Mouse (Mus musculus): ENCODE measurements at regions not wholly inside any gene's neighbourhood (a gene's known extent, or its start where the extent isn't known, plus 50 kb on each side); places are given as distances from the start of the nearest gene placed in this dataset.

- H3K27me3 ChIP-seq (ENCODE audit: insufficient read depth, low read length) = peaks cover 9% of the 10 kb centered on the region
- ATAC-seq (ENCODE audit: extremely low read depth, insufficient number of reproducible peaks, low FRiP score, poor library complexity, severe bottlenecking) = no peak
- no peak overlapping the region for H3K4me3 ChIP-seq (ENCODE audit: low read depth, low read length)
- TF ChIP-seq TAL1 (conservative IDR thresholded peaks at IDR 0.05; ENCODE audit: low read depth, low read length) (no peak), POLR2AphosphoS5 (IDR thresholded peaks at IDR 0.05; ENCODE audit: insufficient replicate concordance, low read depth, low read length) (no peak), GATA2 (IDR thresholded peaks at IDR 0.05; ENCODE audit: borderline replicate concordance, low read depth, low read length) (no peak), CTCF (IDR thresholded peaks at IDR 0.05; ENCODE audit: low read depth, low read length) (no peak), GATA1 (IDR thresholded peaks at IDR 0.05; ENCODE audit: borderline replicate concordance, low read length) (no peak)
- no peak for DNase-seq (ENCODE audit: low spot score)
- H3K36me3 ChIP-seq (replicated peaks) = no peaks in the 10 kb centered on the region
- no peaks in the 10 kb centered on the region for H3K9me3 ChIP-seq (replicated peaks)
- H3K4me1 ChIP-seq (ENCODE audit: insufficient read depth, low read depth, low read length) = no peaks in the 10 kb centered on the region
Observed at GRCm38 (mm10) chr12:55926276-55926973, 90.3 kb downstream of the Brms1l start.
